Mouse (Mus musculus): ENCODE measurements around the gene Fli1.

GRCm38 (mm10) chr9:32503423-32503822 is 39.2 kb downstream of the Fli1 start:
- no peak for TF ChIP-seq POLR2A (IDR thresholded peaks at IDR 0.05; ENCODE audit: low read depth, low read length)
- TF ChIP-seq CTCF (IDR thresholded peaks at IDR 0.05; ENCODE audit: extremely low read depth, insufficient read depth, insufficient read length, insufficient replicate concordance): no peak
